Comparison of ENCODE assay signal across 27 mouse cellular contexts in genomic region chr7:44543071-44543470, GRCm38 (mm10). TPM values are rescaled to one million over a fixed set of nuclear protein-coding genes. Genes with fewer than 3 reads are reported as not detected.
DNase-seq lines count a peak whose midpoint lies in the region; ATAC-seq lines count a peak whose summit lies in the region.
"Had no signal": no experiment of that assay in that cellular context is flagged by ENCODE, and none has a peak within 500 bp of the region (broad histone marks: within the 10 kb centered on the region; RNA-seq: fewer than 3 reads in every experiment).

No protein-coding gene starts in this region.

- no peaks in the 10 kb centered on the region for H3K27me3 ChIP-seq in forebrain, embryonic 11.5 days (ENCODE audit: control insufficient read depth, insufficient read depth, low read length)
- no peaks in the 10 kb centered on the region for H3K27me3 ChIP-seq in forebrain, embryonic 16.5 days (replicated peaks; ENCODE audit: control insufficient read depth, insufficient read depth, low read length)
- no peaks in the 10 kb centered on the region for H3K27me3 ChIP-seq in midbrain, embryonic 13.5 days
- H3K27me3 ChIP-seq in midbrain, embryonic 15.5 days (replicated peaks) = no peaks in the 10 kb centered on the region
- no peaks in the 10 kb centered on the region for H3K27me3 ChIP-seq in limb, embryonic 15.5 days
- no peaks in the 10 kb centered on the region for H3K27me3 ChIP-seq in intestine, embryonic 16.5 days (replicated peaks; ENCODE audit: control insufficient read depth, insufficient read depth, low read length)
- H3K27me3 ChIP-seq: CH12.LX; embryonic facial prominence, embryonic 15.5 days; forebrain, embryonic 12.5 days; forebrain, embryonic 15.5 days had no signal

- no peaks in the 10 kb centered on the region for H3K9me3 ChIP-seq in forebrain, embryonic 11.5 days (ENCODE audit: control insufficient read depth, low read length)
- H3K9me3 ChIP-seq in forebrain, embryonic 16.5 days (ENCODE audit: control insufficient read depth, low read length) = no peaks in the 10 kb centered on the region
- H3K9me3 ChIP-seq in midbrain, embryonic 13.5 days = no peaks in the 10 kb centered on the region; the same call in 1 of the 2 replicates
- no peaks in the 10 kb centered on the region for H3K9me3 ChIP-seq in midbrain, embryonic 15.5 days
- H3K9me3 ChIP-seq in limb, embryonic 15.5 days = no peaks in the 10 kb centered on the region
- no peaks in the 10 kb centered on the region for H3K9me3 ChIP-seq in intestine, embryonic 16.5 days (ENCODE audit: control insufficient read depth, low read length)
- H3K9me3 ChIP-seq: embryonic facial prominence, embryonic 15.5 days; forebrain, embryonic 12.5 days; forebrain, embryonic 15.5 days; heart, embryonic 10.5 days had no signal

- H3K4me1 ChIP-seq in forebrain, embryonic 11.5 days (replicated peaks; ENCODE audit: control insufficient read depth, insufficient read depth, low read length) = peaks cover 9% of the 10 kb centered on the region
- peaks cover 9% of the 10 kb centered on the region for H3K4me1 ChIP-seq in forebrain, embryonic 16.5 days (replicated peaks; ENCODE audit: control insufficient read depth, insufficient read depth, low read length)
- peaks cover 12% of the 10 kb centered on the region for H3K4me1 ChIP-seq in midbrain, embryonic 13.5 days (replicated peaks)
- peaks cover 9% of the 10 kb centered on the region for H3K4me1 ChIP-seq in midbrain, embryonic 15.5 days
- peaks cover 14% of the 10 kb centered on the region for H3K4me1 ChIP-seq in limb, embryonic 15.5 days
- peaks cover 11% of the 10 kb centered on the region for H3K4me1 ChIP-seq in intestine, embryonic 16.5 days (ENCODE audit: control insufficient read depth, insufficient read depth, low read length)

- H3K4me3 ChIP-seq in forebrain, embryonic 11.5 days (ENCODE audit: low read depth, low read length) = no peak overlapping the region
- no peak overlapping the region for H3K4me3 ChIP-seq in forebrain, embryonic 16.5 days (replicated peaks; ENCODE audit: low read length)
- H3K4me3 ChIP-seq in midbrain, embryonic 13.5 days (replicated peaks) = no peak overlapping the region
- H3K4me3 ChIP-seq in midbrain, embryonic 15.5 days = no peak overlapping the region
- no peak overlapping the region for H3K4me3 ChIP-seq in limb, embryonic 15.5 days
- no peak overlapping the region for H3K4me3 ChIP-seq in intestine, embryonic 16.5 days (ENCODE audit: low read length)
- H3K4me3 ChIP-seq: embryonic facial prominence, embryonic 15.5 days; forebrain, embryonic 12.5 days; forebrain, embryonic 15.5 days; heart, adult 2 months; heart, embryonic 10.5 days; hindbrain, embryonic 10.5 days had no signal

- 84% methylated on average over 12 of the region's 12 CpGs for WGBS in forebrain, embryonic 11.5 days
- 76% methylated on average over 12 of the region's 12 CpGs for WGBS in forebrain, embryonic 16.5 days
- 81% methylated on average over 12 of the region's 12 CpGs for WGBS in midbrain, embryonic 13.5 days
- WGBS in midbrain, embryonic 15.5 days = 82% methylated on average over 12 of the region's 12 CpGs
- whole genome bisulfite sequencing in limb, embryonic 15.5 days = 75% methylated on average over 12 of the region's 12 CpGs
- WGBS in intestine, embryonic 16.5 days = 83% methylated on average over 12 of the region's 12 CpGs

- H3K27ac ChIP-seq in forebrain, embryonic 11.5 days (ENCODE audit: low read depth, low read length) = no peak overlapping the region
- no peak overlapping the region for H3K27ac ChIP-seq in forebrain, embryonic 16.5 days (ENCODE audit: low read length)
- no peak overlapping the region for H3K27ac ChIP-seq in midbrain, embryonic 13.5 days
- no peak overlapping the region for H3K27ac ChIP-seq in midbrain, embryonic 15.5 days
- H3K27ac ChIP-seq in limb, embryonic 15.5 days = no peak overlapping the region
- no peak overlapping the region for H3K27ac ChIP-seq in intestine, embryonic 16.5 days (ENCODE audit: low read length)
- H3K27ac ChIP-seq: embryonic facial prominence, embryonic 15.5 days; forebrain, embryonic 12.5 days; forebrain, embryonic 15.5 days; heart, adult 2 months; heart, embryonic 10.5 days; hindbrain, embryonic 10.5 days; hindbrain, embryonic 14.5 days; hindbrain, postnatal 0 days had no signal

- peak; percentile 44 for DNase-seq in forebrain, embryonic 11.5 days (ENCODE audit: low spot score)
- DNase-seq in thymus, postnatal 14 days = peak; percentile 61
- no peak for DNase-seq in thymus, postnatal 25 days
- DNase-seq: adrenal gland, adult 2 months; adrenal gland, postnatal 14 days; B cell, adult 2 months; cerebellum, adult 2 months; cerebellum, postnatal 25 days; gastrocnemius, postnatal 10 days; gastrocnemius, postnatal 36 days; heart, adult 2 months; heart, postnatal 36 days had no signal

- H3K4me2 ChIP-seq in forebrain, embryonic 11.5 days (ENCODE audit: low read depth, low read length, severe bottlenecking) = no peak overlapping the region
- H3K4me2 ChIP-seq in forebrain, embryonic 16.5 days (ENCODE audit: low read length) = no peak overlapping the region
- H3K4me2 ChIP-seq in midbrain, embryonic 13.5 days (replicated peaks) = no peak overlapping the region
- H3K4me2 ChIP-seq in midbrain, embryonic 15.5 days = no peak overlapping the region
- no peak overlapping the region for H3K4me2 ChIP-seq in limb, embryonic 15.5 days
- H3K4me2 ChIP-seq in intestine, embryonic 16.5 days (ENCODE audit: low read depth, low read length) = no peak overlapping the region
- H3K4me2 ChIP-seq: embryonic facial prominence, embryonic 15.5 days; forebrain, embryonic 12.5 days; forebrain, embryonic 15.5 days; hindbrain, embryonic 14.5 days had no signal

- H3K9ac ChIP-seq in forebrain, embryonic 11.5 days (ENCODE audit: low read length) = no peak overlapping the region
- H3K9ac ChIP-seq in forebrain, embryonic 16.5 days (replicated peaks; ENCODE audit: low read depth, low read length) = no peak overlapping the region
- 0 out of 2 replicates have a peak overlapping the region, but pooled peaks have one; percentile 5 for H3K9ac ChIP-seq in midbrain, embryonic 13.5 days (replicated peaks)
- H3K9ac ChIP-seq in midbrain, embryonic 15.5 days = no peak overlapping the region
- H3K9ac ChIP-seq in limb, embryonic 15.5 days = 0 out of 2 replicates have a peak overlapping the region, but pooled peaks have one; percentile 20
- H3K9ac ChIP-seq in intestine, embryonic 16.5 days (ENCODE audit: low read depth, low read length) = no peak overlapping the region
- H3K9ac ChIP-seq: embryonic facial prominence, embryonic 15.5 days; forebrain, embryonic 12.5 days; forebrain, embryonic 15.5 days; hindbrain, embryonic 14.5 days had no signal

- no peak for ATAC-seq in forebrain, embryonic 11.5 days (replicated peaks; ENCODE audit: low FRiP score)
- no peak for ATAC-seq in forebrain, embryonic 16.5 days
- no peak for ATAC-seq in midbrain, embryonic 13.5 days
- ATAC-seq in midbrain, embryonic 15.5 days (replicated peaks) = no peak
- no peak for ATAC-seq in limb, embryonic 15.5 days (ENCODE audit: insufficient number of reproducible peaks, low FRiP score, low TSS enrichment, low read depth)
- ATAC-seq in intestine, embryonic 16.5 days = no peak
- ATAC-seq: forebrain, embryonic 15.5 days; hindbrain, postnatal 0 days; inflammation-experienced regulatory T-cells, adult 6 months had no signal

- H3K36me3 ChIP-seq in forebrain, embryonic 11.5 days (ENCODE audit: control insufficient read depth, insufficient read depth, low read length) = peaks cover 3% of the 10 kb centered on the region; the same call in 1 of the 2 replicates
- no peaks in the 10 kb centered on the region for H3K36me3 ChIP-seq in forebrain, embryonic 16.5 days (ENCODE audit: control insufficient read depth, insufficient read depth)
- H3K36me3 ChIP-seq in midbrain, embryonic 13.5 days = peaks cover 50% of the 10 kb centered on the region
- no peaks in the 10 kb centered on the region for H3K36me3 ChIP-seq in midbrain, embryonic 15.5 days (replicated peaks)
- peaks cover 61% of the 10 kb centered on the region for H3K36me3 ChIP-seq in limb, embryonic 15.5 days
- peaks cover 18% of the 10 kb centered on the region for H3K36me3 ChIP-seq in intestine, embryonic 16.5 days (ENCODE audit: control insufficient read depth, insufficient read depth, low read length)

RNA-seq across cellular contexts. Expression of gene Pold1, which starts 5.6 kb away (rescaled TPM):
- 124 and 133 TPM in 2 replicates for polyA plus RNA-seq in forebrain, embryonic 11.5 days (2014; fragmentation: Nextera tagmentation; extraction: Ambion mirVana)
- 46.1 and 48.0 TPM in 2 replicates for polyA plus RNA-seq in forebrain, embryonic 16.5 days (2015; fragmentation: Nextera tagmentation; extraction: Ambion mirVana)
- polyA plus RNA-seq in midbrain, embryonic 13.5 days (2015; fragmentation: Nextera tagmentation; extraction: Ambion mirVana) = 38.7 and 40.1 TPM in 2 replicates
- 23.8 and 25.3 TPM in 2 replicates for polyA plus RNA-seq in midbrain, embryonic 15.5 days (2015; fragmentation: Nextera tagmentation; extraction: Ambion mirVana)
- polyA plus RNA-seq in limb, embryonic 15.5 days (2015; fragmentation: Nextera tagmentation; extraction: Ambion mirVana) = 75.7 and 83.6 TPM in 2 replicates
- polyA plus RNA-seq in intestine, embryonic 16.5 days (2015; fragmentation: Nextera tagmentation; extraction: Ambion mirVana) = 68.5 and 76.4 TPM in 2 replicates

RNA-seq across cellular contexts. Expression of gene Nr1h2, which starts 10.7 kb away (rescaled TPM):
- 72.3 and 76.4 TPM in 2 replicates for polyA plus RNA-seq in forebrain, embryonic 11.5 days (2014; fragmentation: Nextera tagmentation; extraction: Ambion mirVana)
- polyA plus RNA-seq in forebrain, embryonic 16.5 days (2015; fragmentation: Nextera tagmentation; extraction: Ambion mirVana) = 69.8 and 80.2 TPM in 2 replicates
- polyA plus RNA-seq in midbrain, embryonic 13.5 days (2015; fragmentation: Nextera tagmentation; extraction: Ambion mirVana) = 71.3 and 74.9 TPM in 2 replicates
- 61.1 and 66.6 TPM in 2 replicates for polyA plus RNA-seq in midbrain, embryonic 15.5 days (2015; fragmentation: Nextera tagmentation; extraction: Ambion mirVana)
- polyA plus RNA-seq in limb, embryonic 15.5 days (2015; fragmentation: Nextera tagmentation; extraction: Ambion mirVana) = 71.9 and 79.8 TPM in 2 replicates
- polyA plus RNA-seq in intestine, embryonic 16.5 days (2015; fragmentation: Nextera tagmentation; extraction: Ambion mirVana) = 79.3 and 83.3 TPM in 2 replicates

RNA-seq across cellular contexts. Expression of gene Spib, which starts 11.2 kb away (rescaled TPM):
- 0.13 and 0.23 TPM in 2 replicates for polyA plus RNA-seq in forebrain, embryonic 11.5 days (2014; fragmentation: Nextera tagmentation; extraction: Ambion mirVana)
- not detected in 2 replicates for polyA plus RNA-seq in forebrain, embryonic 16.5 days (2015; fragmentation: Nextera tagmentation; extraction: Ambion mirVana)
- polyA plus RNA-seq in midbrain, embryonic 13.5 days (2015; fragmentation: Nextera tagmentation; extraction: Ambion mirVana) = not detected in 2 replicates
- polyA plus RNA-seq in midbrain, embryonic 15.5 days (2015; fragmentation: Nextera tagmentation; extraction: Ambion mirVana) = 0.05 TPM in 1 of 2 replicates, not detected in the other
- polyA plus RNA-seq in limb, embryonic 15.5 days (2015; fragmentation: Nextera tagmentation; extraction: Ambion mirVana) = 0.70 and 0.72 TPM in 2 replicates
- 0.39 and 0.48 TPM in 2 replicates for polyA plus RNA-seq in intestine, embryonic 16.5 days (2015; fragmentation: Nextera tagmentation; extraction: Ambion mirVana)
- polyA plus RNA-seq: forebrain, embryonic 12.5 days; forebrain, embryonic 15.5 days; heart, embryonic 14.5 days; hindbrain, embryonic 10.5 days; hindbrain, postnatal 0 days had no signal

RNA-seq across cellular contexts. Expression of gene Mybpc2, which starts 18.6 kb away (rescaled TPM):
- polyA plus RNA-seq in forebrain, embryonic 11.5 days (2014; fragmentation: Nextera tagmentation; extraction: Ambion mirVana) = 0.23 TPM in 1 of 2 replicates, not detected in the other
- 0.05 and 0.12 TPM in 2 replicates for polyA plus RNA-seq in forebrain, embryonic 16.5 days (2015; fragmentation: Nextera tagmentation; extraction: Ambion mirVana)
- 0.16 and 0.23 TPM in 2 replicates for polyA plus RNA-seq in midbrain, embryonic 13.5 days (2015; fragmentation: Nextera tagmentation; extraction: Ambion mirVana)
- 0.19 and 0.28 TPM in 2 replicates for polyA plus RNA-seq in midbrain, embryonic 15.5 days (2015; fragmentation: Nextera tagmentation; extraction: Ambion mirVana)
- 0.13 and 0.16 TPM in 2 replicates for polyA plus RNA-seq in limb, embryonic 15.5 days (2015; fragmentation: Nextera tagmentation; extraction: Ambion mirVana)
- 0.38 and 0.45 TPM in 2 replicates for polyA plus RNA-seq in intestine, embryonic 16.5 days (2015; fragmentation: Nextera tagmentation; extraction: Ambion mirVana)
- polyA plus RNA-seq: adrenal gland, adult 2 months; inflammation-experienced regulatory T-cells, adult 6 months had no signal

RNA-seq across cellular contexts. Expression of gene Napsa, which starts 29.1 kb away (rescaled TPM):
- 0.68 and 0.92 TPM in 2 replicates for polyA plus RNA-seq in forebrain, embryonic 11.5 days (2014; fragmentation: Nextera tagmentation; extraction: Ambion mirVana)
- polyA plus RNA-seq in forebrain, embryonic 16.5 days (2015; fragmentation: Nextera tagmentation; extraction: Ambion mirVana) = 0.42 and 1.4 TPM in 2 replicates
- polyA plus RNA-seq in midbrain, embryonic 13.5 days (2015; fragmentation: Nextera tagmentation; extraction: Ambion mirVana) = 0.64 and 1.3 TPM in 2 replicates
- 1.1 and 1.4 TPM in 2 replicates for polyA plus RNA-seq in midbrain, embryonic 15.5 days (2015; fragmentation: Nextera tagmentation; extraction: Ambion mirVana)
- 2.1 and 3.6 TPM in 2 replicates for polyA plus RNA-seq in limb, embryonic 15.5 days (2015; fragmentation: Nextera tagmentation; extraction: Ambion mirVana)
- polyA plus RNA-seq in intestine, embryonic 16.5 days (2015; fragmentation: Nextera tagmentation; extraction: Ambion mirVana) = 3.4 and 3.9 TPM in 2 replicates

Comparison
In these comparisons a context has a peak if more than half of its experiments do, and no peak if none do; other contexts are left out.
1. H3K9ac ChIP-seq: peak in midbrain, embryonic 13.5 days (single experiment) and limb, embryonic 15.5 days (single experiment); none in forebrain, embryonic 11.5 days (single experiment), forebrain, embryonic 16.5 days (single experiment), midbrain, embryonic 15.5 days (single experiment) and intestine, embryonic 16.5 days (single experiment).